Mouse (Mus musculus) testis, postnatal 14 days (tissue): ENCODE results near the gene Malrd1.
"Not testable (repeated sequence)": the region's sequence is repeated elsewhere in the genome, so short reads cannot be mapped to it uniquely, and the experiment has no call there.

Experiments
- DNase-seq: peaks from one replicate; pipeline ENCODE4 v3.0.0; 2021; ENCODE audit warnings: low spot score

Gene Malrd1

DNA sequence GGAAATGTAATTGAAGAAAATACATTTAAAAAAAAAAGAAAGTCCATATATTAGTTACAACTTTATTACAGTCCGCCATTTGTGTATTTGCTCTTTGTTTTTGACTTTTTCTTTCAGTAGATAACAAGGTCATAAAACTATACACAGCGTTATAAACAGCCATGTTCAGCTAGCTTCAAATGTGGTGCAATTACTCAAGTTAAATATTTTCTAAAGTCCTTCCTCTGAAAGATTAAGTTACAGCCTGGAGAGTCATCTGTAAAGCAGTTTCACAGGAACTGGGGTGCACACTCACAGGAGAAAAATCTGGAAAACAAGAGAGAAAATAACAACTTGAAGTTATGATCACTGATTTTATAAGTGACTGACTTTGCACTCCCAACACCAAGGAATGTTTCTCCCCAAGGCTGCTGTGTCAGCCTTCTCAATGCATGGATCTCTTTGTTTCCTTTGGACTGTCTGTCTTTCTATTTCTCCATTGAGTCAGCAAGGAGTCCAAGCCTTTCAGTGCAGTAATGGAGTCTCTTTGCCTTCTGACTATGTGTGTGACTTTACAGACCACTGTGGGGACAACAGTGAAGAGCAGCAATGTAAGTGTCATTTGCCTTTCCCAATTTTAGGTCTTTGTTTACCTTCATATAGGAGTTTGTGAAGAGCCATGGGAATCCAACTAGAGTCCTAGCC lies at the start of gene Malrd1:
Gene Malrd1 (plus strand): TSS at position 239 of the 684 bp plus-strand sequence.
- DNase-seq, result no peak

DNA sequence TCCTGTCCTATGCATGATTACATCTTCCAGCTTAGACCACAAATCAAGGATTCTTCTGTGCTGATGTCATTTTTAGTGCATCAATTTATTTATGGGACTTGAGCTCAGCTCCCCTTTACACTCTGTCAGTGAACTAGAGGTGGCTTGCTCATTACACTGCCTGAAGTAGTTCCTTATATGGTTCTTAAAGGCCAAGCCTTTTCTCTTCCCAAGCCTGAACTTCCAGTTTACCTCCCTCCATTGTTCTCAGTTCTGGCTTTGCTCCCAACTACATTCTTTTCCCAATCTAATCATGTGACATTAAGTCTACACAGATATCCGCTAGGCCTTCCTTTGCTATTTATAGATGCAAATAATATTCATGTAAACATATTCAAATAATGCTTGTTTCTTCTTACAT lies 12.4 kb downstream of the Malrd1 start:
- no peak for DNase-seq

DNA sequence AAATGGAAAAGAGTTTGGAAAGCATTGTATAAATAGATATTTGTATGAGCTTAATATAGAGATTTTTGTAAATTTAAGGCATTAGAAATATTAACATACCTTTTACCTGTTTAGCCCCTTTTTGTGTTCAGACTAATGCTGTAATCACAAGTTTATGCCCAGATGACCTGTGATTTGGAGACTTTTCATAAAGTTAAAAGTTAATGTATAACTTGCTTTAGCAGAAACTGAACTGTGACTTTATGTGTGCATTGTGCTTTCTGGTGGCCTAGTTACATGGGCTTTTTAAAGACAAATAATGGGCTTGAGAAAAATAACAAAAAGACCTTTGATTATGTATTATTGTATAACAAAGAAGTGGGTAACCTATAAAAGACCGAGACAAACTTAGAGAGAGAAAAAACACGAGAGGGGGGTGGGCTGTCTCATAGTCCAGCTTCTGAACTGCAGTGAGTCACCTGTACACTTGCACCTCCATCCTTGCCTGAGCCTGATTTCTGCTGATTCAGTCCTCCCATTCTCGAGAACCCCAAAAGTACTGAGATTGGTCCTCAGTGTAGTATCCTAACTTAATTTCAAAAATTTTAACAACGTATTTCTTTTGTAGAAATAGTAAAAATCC lies 87.2 kb downstream of the Malrd1 start:
- DNase-seq, result no peak

DNA sequence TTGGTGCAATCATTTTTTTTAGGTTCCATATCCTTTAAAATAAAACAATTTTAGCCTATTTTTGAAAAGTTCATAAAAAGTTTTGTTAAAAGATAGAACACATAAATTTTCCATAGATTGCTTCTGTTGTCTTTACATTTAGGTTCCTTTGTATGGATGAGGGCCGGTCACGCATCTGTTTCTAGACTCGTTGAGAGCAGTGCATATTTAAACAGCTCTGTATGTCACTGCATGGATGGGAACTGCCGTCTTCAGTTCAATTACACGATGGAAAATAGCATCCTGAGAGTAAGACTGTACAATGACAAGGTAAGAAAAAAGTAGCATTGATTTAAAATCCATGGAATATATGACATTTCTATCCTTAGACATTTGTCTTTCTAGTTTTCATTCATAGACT lies 87.7 kb downstream of the Malrd1 start:
- DNase-seq, result no peak

DNA sequence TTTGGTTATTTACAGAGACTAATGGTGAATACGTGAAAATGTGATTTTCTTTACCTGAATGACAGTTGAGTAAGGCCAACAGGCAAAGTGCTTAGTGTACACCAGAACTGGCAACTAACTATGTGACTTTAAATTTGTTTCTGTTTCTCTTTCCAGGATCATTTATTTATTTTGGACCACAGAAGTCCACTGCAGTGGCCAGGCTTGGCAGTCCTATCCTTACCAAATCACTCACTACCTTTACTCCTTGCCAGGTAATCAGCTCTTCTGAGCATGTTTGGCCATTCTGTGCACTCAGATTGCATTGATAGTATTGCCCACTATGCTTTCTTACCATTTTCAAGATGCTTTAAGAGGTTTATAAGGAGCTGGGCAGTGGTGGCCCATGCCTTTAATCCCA lies 109.5 kb downstream of the Malrd1 start:
- DNase-seq, result no peak

DNA sequence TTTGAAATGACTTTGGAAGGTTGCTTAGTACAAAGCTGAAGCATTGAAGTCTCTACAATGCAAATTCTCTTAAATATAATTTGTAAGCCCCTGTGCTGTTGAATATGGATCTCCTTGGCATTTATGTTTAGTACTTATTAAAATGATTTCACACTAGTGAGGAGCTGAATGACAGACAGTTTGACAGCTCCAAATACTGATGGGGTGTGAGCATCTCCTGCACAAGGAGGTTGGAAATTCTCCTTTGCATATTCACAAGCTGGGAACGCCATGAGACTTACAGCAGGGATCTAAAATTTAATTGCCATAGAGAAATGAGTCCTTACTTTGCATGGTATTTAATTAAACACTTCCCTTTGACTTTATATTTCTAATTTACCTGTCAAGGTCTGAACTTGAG lies 117.6 kb downstream of the Malrd1 start:
- DNase-seq, result no peak

DNA sequence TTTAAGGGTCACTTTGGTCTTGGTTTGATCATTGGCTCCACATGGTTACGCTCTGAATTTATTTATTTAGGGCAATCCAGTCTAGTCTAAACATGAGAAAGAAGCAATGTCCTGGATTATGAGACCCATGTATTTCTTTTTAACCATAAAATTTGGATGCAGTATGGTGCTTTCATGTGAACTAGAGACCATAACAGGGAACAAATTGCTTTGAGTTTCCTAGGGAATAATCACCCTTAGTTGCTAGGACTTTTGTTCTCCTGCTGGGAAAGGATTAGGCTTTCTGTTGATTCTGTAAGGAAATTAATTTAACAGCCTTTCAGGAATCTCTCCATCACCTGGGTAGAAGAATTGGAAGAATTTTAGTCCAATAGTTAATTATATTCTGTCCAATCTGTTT lies 130.1 kb downstream of the Malrd1 start:
- no peak for DNase-seq

DNA sequence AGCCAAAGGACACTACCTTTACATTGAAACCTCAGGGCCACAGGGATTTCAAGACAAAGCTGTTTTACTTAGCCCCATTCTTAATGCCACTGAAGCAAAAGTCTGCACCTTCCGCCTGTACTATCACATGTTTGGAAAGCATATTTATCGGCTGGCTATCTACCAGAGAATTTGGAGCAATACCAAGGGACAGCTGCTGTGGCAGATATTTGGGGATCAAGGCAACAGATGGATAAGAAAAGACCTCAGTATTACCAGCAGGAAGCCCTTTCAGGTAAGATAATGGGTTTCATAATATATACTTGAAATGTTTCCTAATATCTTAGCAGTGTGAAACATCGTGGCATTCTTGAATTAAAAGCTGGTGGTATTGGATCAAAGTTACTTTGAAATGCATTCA lies 176.7 kb downstream of the Malrd1 start:
- DNase-seq, result no peak

DNA sequence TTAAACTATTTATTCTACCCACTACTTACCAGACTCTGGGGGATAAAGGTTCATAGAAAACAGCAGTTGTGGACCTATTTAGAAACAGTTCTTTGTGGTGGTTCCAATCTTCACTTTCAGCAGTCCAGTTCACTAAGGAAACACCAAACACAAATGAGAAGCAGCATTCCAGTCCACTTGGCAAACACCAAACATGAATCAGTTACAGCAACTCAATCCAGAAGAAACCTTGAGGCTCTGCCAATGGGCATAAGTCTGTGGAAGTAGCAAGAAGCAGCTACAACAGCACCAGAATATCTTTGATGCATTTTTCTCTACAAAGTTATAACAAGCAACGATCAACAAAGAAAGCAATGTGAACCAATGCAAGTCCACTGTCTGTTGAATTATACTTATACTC lies 214.7 kb downstream of the Malrd1 start:
- no peak for DNase-seq

DNA sequence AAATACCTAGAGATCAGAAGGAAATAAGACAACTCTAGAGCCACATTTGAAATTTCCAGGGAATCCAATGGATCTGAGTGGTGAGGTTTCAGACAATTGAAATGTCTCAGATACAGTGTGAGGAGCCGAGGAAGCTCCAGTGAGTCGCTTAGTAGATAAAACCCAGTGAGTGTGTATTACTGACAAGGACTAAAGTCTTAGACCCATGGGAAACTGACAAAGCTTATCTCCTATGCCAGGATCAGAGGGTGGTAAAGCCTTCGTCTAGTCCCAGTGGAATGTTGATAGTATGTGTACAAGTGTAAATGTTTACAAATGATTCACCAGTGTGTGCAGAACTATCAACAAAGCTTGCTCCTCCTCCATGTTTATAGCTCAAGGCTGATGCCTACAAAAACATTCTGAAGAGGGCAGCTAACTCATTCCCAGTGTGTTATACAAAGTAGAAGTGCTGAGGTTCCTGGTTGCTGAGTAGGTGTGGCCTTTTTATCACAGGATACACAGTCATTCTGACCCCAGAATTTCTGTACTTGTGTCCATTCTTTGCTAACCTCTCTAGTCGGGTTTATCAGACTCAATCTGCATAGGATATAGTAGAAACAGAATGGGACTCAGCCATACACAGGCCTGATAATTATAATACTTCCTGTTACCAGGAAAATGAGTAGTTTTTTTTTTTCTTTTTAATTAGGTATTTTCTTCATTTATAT lies 218.9 kb downstream of the Malrd1 start:
- DNase-seq, result no peak

DNA sequence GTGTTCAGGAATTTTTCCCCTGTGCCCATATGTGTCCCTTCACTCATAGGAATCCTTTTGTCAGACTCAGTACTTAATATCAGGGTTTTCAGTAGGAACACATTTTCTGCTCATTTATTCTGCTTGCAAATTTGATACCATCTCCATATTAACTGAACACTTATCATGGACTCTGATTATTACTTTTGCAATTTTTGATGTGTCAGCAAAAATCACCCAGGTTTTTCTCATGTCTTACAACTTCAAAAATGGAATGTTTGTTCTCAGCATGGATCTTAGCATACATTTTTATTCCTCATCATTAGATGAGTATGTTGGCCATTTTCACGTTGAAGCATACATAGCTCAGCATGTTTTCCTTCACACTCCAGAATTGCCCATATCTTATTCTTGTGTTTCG lies 258.5 kb downstream of the Malrd1 start:
- no peak for DNase-seq

DNA sequence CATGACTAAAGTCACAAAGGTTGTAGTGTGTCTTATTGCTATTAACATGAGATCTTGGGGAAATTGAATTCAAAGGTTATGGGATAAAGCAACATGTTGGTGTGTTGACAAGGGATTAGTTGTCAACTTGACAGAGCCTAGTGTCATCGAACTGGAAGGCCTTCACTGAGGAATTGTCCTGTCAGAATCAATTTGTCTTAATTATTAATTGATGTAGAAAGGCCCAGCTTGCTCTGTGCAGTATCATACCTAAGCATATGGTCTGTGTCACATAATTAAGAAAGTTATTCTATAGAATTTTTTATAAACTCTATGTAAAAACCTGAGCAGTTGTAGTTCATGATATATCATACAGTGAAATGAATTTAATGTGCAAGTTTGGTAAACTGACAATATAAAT lies 289.4 kb downstream of the Malrd1 start:
- DNase-seq, result no peak

DNA sequence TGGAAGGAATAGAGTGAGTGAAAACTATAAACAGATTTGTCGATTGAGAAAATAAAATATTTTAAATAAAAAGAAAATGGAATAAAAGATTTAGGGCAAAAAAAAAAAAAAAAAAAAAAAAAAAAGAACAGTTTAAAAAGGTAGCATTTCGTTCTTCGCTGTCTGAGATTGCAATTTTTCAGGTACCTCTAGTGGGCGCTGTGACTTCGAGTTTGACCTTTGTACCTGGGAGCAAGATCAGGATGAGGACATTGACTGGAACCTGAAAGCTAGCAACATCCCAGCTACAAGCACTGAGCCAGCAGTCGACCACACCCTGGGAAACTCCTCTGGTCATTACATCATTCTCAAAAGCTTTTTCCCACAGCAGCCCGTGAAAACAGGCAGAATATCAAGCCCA lies 343.1 kb downstream of the Malrd1 start:
- no peak for DNase-seq

DNA sequence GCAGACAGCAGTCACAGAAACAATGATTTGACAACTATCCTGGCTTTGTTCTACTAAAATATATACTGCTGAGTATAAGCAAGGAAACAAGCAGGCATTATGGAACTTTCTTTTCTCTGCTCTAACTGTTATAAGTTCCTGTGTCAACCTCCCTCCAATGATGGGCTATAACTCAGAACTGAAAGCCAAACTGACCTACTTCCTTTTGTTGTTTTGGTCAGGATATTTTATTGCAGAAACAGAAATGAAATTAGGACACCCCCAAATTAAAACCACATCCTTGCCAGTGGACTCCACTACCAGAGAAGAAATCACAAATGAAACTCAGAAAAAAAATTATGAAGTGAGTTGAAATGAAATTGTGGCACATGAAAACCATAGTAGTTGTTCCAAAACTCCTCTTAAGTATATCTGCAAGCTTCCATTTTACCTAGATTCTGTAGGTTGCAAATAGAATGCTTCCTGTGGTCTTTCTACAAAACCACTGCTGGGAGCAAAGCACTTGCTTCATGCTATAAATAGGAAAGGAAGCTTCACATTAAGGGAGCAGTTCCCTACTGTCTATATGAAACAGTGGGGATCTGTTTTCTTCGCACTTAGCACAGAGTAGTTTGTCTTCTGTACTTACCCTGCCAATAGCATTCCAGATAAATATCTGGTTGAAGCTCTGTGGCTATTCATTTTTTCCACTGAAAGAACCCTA lies 367.3 kb downstream of the Malrd1 start:
- DNase-seq, result no peak

DNA sequence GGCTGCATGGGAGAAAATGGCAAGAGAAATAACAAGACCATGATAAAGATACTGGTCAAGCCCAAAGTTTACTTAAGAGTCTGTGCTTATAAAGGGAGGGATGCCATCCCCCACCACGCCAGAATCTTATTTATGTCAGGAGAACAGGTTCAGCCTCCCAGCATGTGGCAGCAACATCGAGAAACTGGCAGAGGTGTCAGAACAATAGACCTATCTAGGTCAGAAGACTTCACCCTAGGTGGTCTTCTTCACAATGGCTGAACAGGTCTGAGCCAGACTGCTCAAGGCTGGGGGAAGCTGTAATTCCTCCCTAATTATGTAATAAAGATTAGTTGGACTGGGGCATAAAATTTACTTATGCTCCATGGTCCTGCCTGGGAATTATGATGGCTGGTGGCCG lies 399.2 kb downstream of the Malrd1 start:
- DNase-seq, result no peak

DNA sequence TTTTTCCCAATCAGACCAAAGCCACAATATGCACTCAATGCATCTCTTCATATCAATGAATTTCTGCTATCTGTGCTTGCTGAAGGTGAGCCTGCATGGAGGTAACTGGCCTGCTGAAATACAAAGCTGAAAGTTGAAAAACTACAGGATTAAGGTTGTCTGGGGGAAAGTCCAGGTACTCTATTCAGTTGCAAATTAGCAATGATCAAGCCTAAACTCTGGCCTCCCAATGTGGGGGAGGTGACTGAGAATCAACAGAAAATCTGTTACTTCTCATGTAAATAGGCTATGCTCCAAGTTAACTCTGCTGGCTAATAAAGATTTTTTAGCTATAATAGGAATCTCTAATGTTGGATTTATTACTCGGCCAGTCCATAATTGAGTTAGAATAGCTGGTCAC lies 399.8 kb downstream of the Malrd1 start:
- no peak for DNase-seq

DNA sequence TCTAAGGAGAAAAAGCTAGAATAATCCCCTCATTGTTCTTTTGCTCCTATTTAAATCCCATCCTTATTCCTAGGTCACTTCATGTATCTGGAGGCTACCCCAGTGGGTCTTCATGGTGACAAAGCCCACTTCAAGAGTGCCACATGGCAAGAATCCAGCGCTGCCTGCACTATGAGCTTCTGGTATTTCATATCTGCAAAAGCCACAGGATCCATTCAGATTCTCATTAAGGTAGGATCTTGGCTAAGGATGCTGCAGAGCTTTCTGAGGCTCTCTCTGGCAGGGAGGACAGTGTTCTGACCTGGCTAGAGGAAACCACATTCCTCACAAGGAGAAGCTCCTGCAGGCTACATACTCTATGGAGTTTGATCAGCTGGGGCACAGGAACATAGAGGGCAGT lies 405.2 kb downstream of the Malrd1 start:
- no peak for DNase-seq

DNA sequence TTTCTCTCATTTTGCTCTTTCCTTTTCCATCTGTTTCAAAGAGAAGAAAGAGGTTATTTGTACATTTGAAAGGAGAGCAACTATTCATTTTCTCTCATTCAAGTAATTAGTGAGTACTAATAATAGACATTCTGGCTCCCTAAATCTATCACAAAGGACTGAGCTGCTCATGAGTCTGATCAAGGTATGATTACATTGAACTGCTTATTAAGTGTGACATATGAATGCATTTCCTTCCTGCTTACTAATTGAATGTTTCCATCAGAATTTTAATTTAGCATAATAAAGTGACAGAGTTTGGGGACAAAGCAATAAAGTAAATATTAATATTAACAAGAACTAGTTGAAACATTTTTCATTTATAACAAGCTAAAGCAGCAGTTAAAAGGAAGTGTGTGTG lies 405.6 kb downstream of the Malrd1 start:
- DNase-seq, result no peak

DNA sequence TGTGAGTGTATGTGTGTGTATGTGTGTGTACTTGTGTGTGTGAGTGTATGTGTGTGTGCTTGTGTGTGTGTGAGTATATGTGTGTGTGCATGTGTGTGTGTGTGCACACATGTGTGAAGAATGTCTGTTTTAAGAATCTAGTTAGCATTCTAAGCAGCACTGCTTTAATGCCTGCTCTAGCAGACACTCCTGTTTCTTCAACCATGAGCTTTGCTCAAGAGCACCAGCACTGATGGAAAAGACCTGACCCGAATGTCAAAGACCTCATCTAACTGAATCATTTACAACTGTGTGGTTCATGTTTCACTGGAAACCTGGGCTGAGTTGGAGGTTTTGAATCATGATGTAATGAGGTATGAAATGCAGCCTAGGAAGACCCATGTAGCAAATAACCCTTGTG lies 406.1 kb downstream of the Malrd1 start:
- DNase-seq, result no peak

DNA sequence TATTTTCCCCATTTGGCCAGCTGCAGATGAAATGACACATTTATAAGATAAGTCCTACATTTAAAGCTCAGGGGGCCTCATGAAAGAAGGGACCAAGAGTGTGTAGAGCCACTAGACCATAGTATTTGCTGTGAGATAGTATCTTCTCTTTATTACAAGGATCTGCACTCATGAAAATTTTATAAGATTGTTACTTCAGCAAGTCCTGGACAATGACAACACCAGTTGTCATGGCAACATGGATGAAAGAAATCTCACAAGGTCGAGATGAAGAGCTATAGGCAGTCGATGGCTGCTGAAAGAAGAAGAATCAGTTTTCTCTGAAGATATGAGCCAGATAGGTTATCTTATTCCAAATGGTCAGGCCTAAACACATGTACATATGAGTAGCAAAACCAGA lies 476.6 kb downstream of the Malrd1 start:
- no peak for DNase-seq

DNA sequence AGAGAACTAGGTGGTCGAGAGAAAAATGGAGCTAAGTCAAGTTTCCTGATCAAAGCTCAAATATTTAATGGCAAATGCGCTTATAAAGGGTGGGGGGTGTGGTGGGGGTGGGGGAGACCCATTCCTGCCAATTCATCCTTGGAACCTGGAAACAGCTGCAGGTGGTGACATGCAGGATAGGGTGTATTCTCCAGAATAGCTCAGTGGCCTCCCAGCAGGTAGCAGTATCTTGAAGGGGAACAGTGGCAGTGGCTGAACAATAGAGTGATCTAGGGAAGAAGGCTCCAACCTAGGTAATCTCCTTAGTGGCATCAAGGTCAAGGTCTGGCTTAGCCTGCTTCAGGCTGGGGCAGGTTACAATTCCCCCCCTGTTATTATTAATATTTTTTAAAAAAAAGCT lies 490.8 kb downstream of the Malrd1 start:
- not testable (repeated sequence) for DNase-seq

DNA sequence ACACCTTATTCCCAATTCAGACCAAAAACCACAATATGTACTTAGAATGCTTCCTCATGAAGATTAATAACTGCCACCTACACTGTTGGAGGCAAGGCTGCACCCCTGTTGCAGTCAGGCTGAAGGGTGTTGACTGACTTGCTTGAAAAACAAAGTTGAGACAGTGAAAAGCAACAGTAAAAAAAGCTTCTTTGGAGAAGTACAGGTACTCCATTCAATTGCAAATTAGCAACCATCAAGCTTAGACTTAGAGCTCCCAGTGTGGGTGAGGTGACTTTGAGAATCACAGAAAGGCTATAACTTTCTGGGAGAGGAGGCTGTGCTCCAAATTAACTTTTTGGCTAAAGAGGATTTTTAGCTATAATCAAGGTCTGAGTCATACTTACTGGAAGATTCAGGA lies 491.4 kb downstream of the Malrd1 start:
- not testable (repeated sequence) for DNase-seq

DNA sequence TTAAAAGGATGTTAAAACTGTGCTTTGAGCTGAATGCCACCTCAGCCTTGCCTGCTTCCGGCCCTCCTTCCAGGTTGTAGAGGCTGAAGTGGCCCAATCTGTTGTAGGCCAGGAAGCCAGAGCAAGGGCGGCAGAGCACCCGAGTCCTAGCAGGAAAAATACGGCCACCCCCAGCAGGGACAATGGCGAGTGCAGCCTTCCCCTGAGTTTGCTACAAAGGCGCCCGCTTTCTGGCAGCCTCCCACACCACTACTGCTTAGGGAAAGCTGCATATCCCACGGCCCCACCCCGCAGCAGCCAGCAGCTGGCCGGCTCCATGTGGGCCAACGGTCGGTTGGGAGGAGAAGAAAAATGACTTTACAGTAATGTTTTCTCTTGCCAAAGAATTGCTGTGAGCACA lies 503.5 kb downstream of the Malrd1 start:
- DNase-seq, result no peak
